Mouse (Mus musculus) myocyte (in vitro differentiated cells): ENCODE measurements around the gene Rabl3. TPM values are rescaled to one million over a fixed set of nuclear protein-coding genes. Genes with fewer than 3 reads are reported as not detected.
A peak's percentile ranks its signal among the peaks of the same experiment; 100 is the strongest.

ENCODE experiments used
- H3K27me3 ChIP-seq: one replicate; pipeline ENCODE4 v1.6.1; 2011; ENCODE audit not compliant: control insufficient read depth, insufficient read depth, insufficient read length
- H3K36me3 ChIP-seq: one replicate; pipeline ENCODE4 v1.6.1; 2011; ENCODE audit not compliant: control insufficient read depth, insufficient read depth
- H3K4me2 ChIP-seq: one replicate; pipeline ENCODE4 v1.6.1; 2011; ENCODE audit warnings: low read depth, control low read depth
- H3K4me3 ChIP-seq: one replicate; pipeline ENCODE4 v1.5.1; 2011; ENCODE audit warnings: mild to moderate bottlenecking, control low read depth, moderate library complexity
- H3K79me2 ChIP-seq: one replicate; pipeline ENCODE4 v1.6.1; 2011; ENCODE audit not compliant: control insufficient read depth, insufficient read depth
- H3ac ChIP-seq: one replicate; pipeline ENCODE4 v1.6.1; 2011; ENCODE audit not compliant: control insufficient read depth, insufficient read length
- CEBPB ChIP-seq: IDR thresholded peaks from 2 replicates; pipeline ENCODE4 v1.6.1; 2011; ENCODE audit warnings: mild to moderate bottlenecking, moderate library complexity; ENCODE audit not compliant: poor library complexity, insufficient read depth, severe bottlenecking
- E2F4 ChIP-seq: IDR thresholded peaks from one replicate; pipeline ENCODE4 v1.6.1; 2011; ENCODE audit warnings: mild to moderate bottlenecking, control low read depth, moderate library complexity; ENCODE audit not compliant: insufficient read depth
- MAX ChIP-seq: IDR thresholded peaks from one replicate; pipeline ENCODE4 v1.6.1; 2011; ENCODE audit warnings: low read depth, mild to moderate bottlenecking, control low read depth
- MYOD1 ChIP-seq, 3 experiments: IDR thresholded peaks; one replicate each; pipeline ENCODE4 v1.6.1; 2011; ENCODE audit warnings: control low read depth in 2 of 3, low read depth in 2 of 3, mild to moderate bottlenecking in 2 of 3, moderate library complexity in 1 of 3; ENCODE audit not compliant: insufficient read length in 2 of 3, control insufficient read depth in 1 of 3
- MYOG ChIP-seq, 3 experiments: IDR thresholded peaks; one replicate each; pipeline ENCODE4 v1.6.1; 2011; ENCODE audit warnings: control low read depth in 2 of 3, low read depth in 2 of 3, mild to moderate bottlenecking in 2 of 3; ENCODE audit not compliant: insufficient read length in 2 of 3, control insufficient read depth in 1 of 3, insufficient read depth in 1 of 3
- POLR2A ChIP-seq: IDR thresholded peaks from one replicate; pipeline ENCODE4 v1.6.1; 2011; ENCODE audit warnings: low read depth, mild to moderate bottlenecking, control low read depth, moderate library complexity; ENCODE audit not compliant: insufficient read length
- POLR2AphosphoS2 ChIP-seq: IDR thresholded peaks from one replicate; pipeline ENCODE4 v1.6.1; 2011; ENCODE audit warnings: low read depth, control low read depth; ENCODE audit not compliant: insufficient read length
- REST ChIP-seq: IDR thresholded peaks from one replicate; pipeline ENCODE4 v1.6.1; 2011; ENCODE audit warnings: mild to moderate bottlenecking, control low read depth, moderate library complexity; ENCODE audit not compliant: insufficient read depth, insufficient read length
- SRF ChIP-seq: IDR thresholded peaks from one replicate; pipeline ENCODE4 v1.6.1; 2011; ENCODE audit warnings: low read depth; ENCODE audit not compliant: control insufficient read depth, insufficient read length
- TCF12 ChIP-seq: IDR thresholded peaks from one replicate; pipeline ENCODE4 v1.6.1; 2011; ENCODE audit warnings: mild to moderate bottlenecking, control low read depth; ENCODE audit not compliant: poor library complexity, insufficient read depth, severe bottlenecking
- TCF3 ChIP-seq: IDR thresholded peaks from one replicate; pipeline ENCODE4 v1.6.1; 2011; ENCODE audit warnings: low read depth, control low read depth; ENCODE audit not compliant: insufficient read length
- USF1 ChIP-seq: IDR thresholded peaks from one replicate; pipeline ENCODE4 v1.6.1; 2011; ENCODE audit warnings: low read depth, mild to moderate bottlenecking, control low read depth, moderate library complexity
- polyA plus RNA-seq: library from polyadenylated mRNA; unstranded; fragments of >200 nt; fragmentation: generic; extraction: Trizol; gene quantifications from one replicate; pipeline ENCODE4 v1.2.1, GENCODE M21; 2012; ENCODE audit warnings: missing spikeins

Gene Rabl3
- polyA plus RNA-seq, 1 experiment = 6.0 TPM

GRCm38 (mm10) chr16:37506751-37507150, 32.9 kb upstream of the Rabl3 start:
- H3K4me2 ChIP-seq = no peak overlapping the region
- H3K79me2 ChIP-seq = no peaks in the 10 kb centered on the region
- H3K36me3 ChIP-seq = peaks cover 10% of the 10 kb centered on the region
- H3ac ChIP-seq = no peak overlapping the region
- no peaks in the 10 kb centered on the region for H3K27me3 ChIP-seq
- no peak for TF ChIP-seq POLR2AphosphoS2
- TF ChIP-seq SRF = no peak
- no peak for TF ChIP-seq MAX
- TF ChIP-seq REST = no peak
- no peak for TF ChIP-seq TCF3
- H3K4me3 ChIP-seq = no peak overlapping the region

GRCm38 (mm10) chr16:37511489-37511888, 28.2 kb upstream of the Rabl3 start:
- TF ChIP-seq MYOG (IDR thresholded peaks at IDR 0.05; ENCODE audit: control insufficient read depth in 1 of 3, insufficient read depth in 1 of 3, insufficient read length in 2 of 3, low read depth in 2 of 3) (peak in 2 of 3 experiments; percentile 73 to 90), MYOD1 (IDR thresholded peaks at IDR 0.05; ENCODE audit: control insufficient read depth in 1 of 3, insufficient read length in 2 of 3, low read depth in 2 of 3) (peak in 2 of 3 experiments; percentile 65 to 66), REST (no peak), CEBPB (no peak), TCF3 (peak; percentile 25), E2F4 (no peak), POLR2A (no peak)
- Histone ChIP-seq H3K4me3 (no peak overlapping the region), H3ac (no peak overlapping the region), H3K79me2 (no peaks in the 10 kb centered on the region), H3K4me2 (no peak overlapping the region), H3K27me3 (no peaks in the 10 kb centered on the region), H3K36me3 (peaks cover 10% of the 10 kb centered on the region)

DNA sequence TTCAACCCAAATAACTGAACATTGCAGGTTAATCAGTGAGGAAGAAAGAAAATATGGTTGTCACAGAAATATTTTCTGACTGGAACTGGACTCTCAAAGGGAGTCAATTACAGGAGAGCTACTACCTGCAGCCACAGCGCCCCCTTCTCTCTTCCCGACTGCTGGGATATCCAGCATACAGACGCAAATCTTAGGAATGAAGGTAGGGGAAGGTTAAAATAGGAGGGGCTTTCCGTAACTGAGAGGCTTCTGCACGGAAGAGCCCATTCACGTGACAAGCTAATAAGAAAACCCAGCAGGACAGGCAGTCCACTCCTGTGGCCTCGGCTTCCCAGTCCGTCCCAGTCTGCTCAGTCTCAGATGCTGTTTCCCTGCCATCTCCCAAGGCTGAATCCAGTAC, 25.0 kb upstream of the Rabl3 start:
- no peak overlapping the region for H3ac ChIP-seq
- H3K36me3 ChIP-seq = peaks cover 18% of the 10 kb centered on the region
- no peak for TF ChIP-seq TCF12
- no peak for TF ChIP-seq E2F4
- TF ChIP-seq CEBPB = no peak
- no peak for TF ChIP-seq USF1
- TF ChIP-seq MYOD1 (IDR thresholded peaks at IDR 0.05; ENCODE audit: control insufficient read depth in 1 of 3, insufficient read length in 2 of 3, low read depth in 2 of 3) = no peak
- no peak for TF ChIP-seq REST
- no peak for TF ChIP-seq MYOG (IDR thresholded peaks at IDR 0.05; ENCODE audit: control insufficient read depth in 1 of 3, insufficient read depth in 1 of 3, insufficient read length in 2 of 3, low read depth in 2 of 3)
- TF ChIP-seq POLR2A = no peak
- TF ChIP-seq MAX = no peak
- TF ChIP-seq TCF3 = no peak
- TF ChIP-seq SRF = no peak
- no peak for TF ChIP-seq POLR2AphosphoS2
- no peaks in the 10 kb centered on the region for H3K27me3 ChIP-seq
- H3K4me2 ChIP-seq = no peak overlapping the region
- no peak overlapping the region for H3K4me3 ChIP-seq
- no peaks in the 10 kb centered on the region for H3K79me2 ChIP-seq

- Histone ChIP-seq H3K4me3 (no peak overlapping the region), H3K79me2 (no peaks in the 10 kb centered on the region), H3K36me3 (peaks cover 19% of the 10 kb centered on the region), H3ac (no peak overlapping the region), H3K4me2 (no peak overlapping the region), H3K27me3 (no peaks in the 10 kb centered on the region)
- TF ChIP-seq TCF3 = no peak
- no peak for TF ChIP-seq E2F4
- no peak for TF ChIP-seq CEBPB
- TF ChIP-seq SRF = no peak
- no peak for TF ChIP-seq POLR2AphosphoS2
- no peak for TF ChIP-seq MYOD1 (IDR thresholded peaks at IDR 0.05; ENCODE audit: control insufficient read depth in 1 of 3, insufficient read length in 2 of 3, low read depth in 2 of 3)
- TF ChIP-seq MAX = no peak
- no peak for TF ChIP-seq REST
- no peak for TF ChIP-seq MYOG (IDR thresholded peaks at IDR 0.05; ENCODE audit: control insufficient read depth in 1 of 3, insufficient read depth in 1 of 3, insufficient read length in 2 of 3, low read depth in 2 of 3)
- TF ChIP-seq TCF12 = no peak
- no peak for TF ChIP-seq USF1
- TF ChIP-seq POLR2A = no peak
Observed at GRCm38 (mm10) chr16:37516376-37516993, 23.2 kb upstream of the Rabl3 start.
